Mouse (Mus musculus) lung, postnatal 0 days (tissue): ENCODE data around the gene Naa35. TPM values are rescaled to one million over a fixed set of nuclear protein-coding genes. Genes with fewer than 3 reads are reported as not detected.
A peak's percentile ranks its signal among the peaks of the same experiment; 100 is the strongest.

Experiments used
- ATAC-seq: fragments of 200-750 bp; cut with Nextera tagmentation; 2 replicates; pipeline ENCODE4 v1.8.0; 2017; ENCODE audit warnings: moderate library complexity
- DNase-seq: peaks from one replicate; pipeline ENCODE4 v3.0.0-alpha.2; 2016; ENCODE audit warnings: low spot score
- H3K27ac ChIP-seq: fragments of 300-500 bp; sonication (generic); 2 replicates; pipeline ENCODE4 v1.5.1; 2014; ENCODE audit warnings: antibody characterized with exemption, mild to moderate bottlenecking, low read length, mixed read lengths
- H3K27me3 ChIP-seq: fragments of 300-500 bp; sonication (generic); replicated peaks from 2 replicates; pipeline ENCODE4 v1.6.1; 2014; ENCODE audit warnings: low read length, mixed read lengths; ENCODE audit not compliant: insufficient read depth
- H3K36me3 ChIP-seq: fragments of 300-500 bp; sonication (generic); 2 replicates; pipeline ENCODE4 v1.6.1; 2014; ENCODE audit warnings: low read length, mixed read lengths; ENCODE audit not compliant: insufficient read depth
- H3K4me1 ChIP-seq: fragments of 300-500 bp; sonication (generic); 2 replicates; pipeline ENCODE4 v1.6.1; 2014; ENCODE audit warnings: antibody characterized with exemption, low read depth, low read length, mixed read lengths; ENCODE audit not compliant: insufficient read depth
- H3K4me2 ChIP-seq: fragments of 300-500 bp; sonication (generic); replicated peaks from 2 replicates; pipeline ENCODE4 v1.6.1; 2014; ENCODE audit warnings: low read depth, mild to moderate bottlenecking, low read length, moderate library complexity, mixed read lengths
- H3K4me3 ChIP-seq: fragments of 300-500 bp; sonication (generic); 2 replicates; pipeline ENCODE4 v1.5.1; 2014; ENCODE audit warnings: low read depth, low read length
- H3K9ac ChIP-seq: fragments of 300-500 bp; sonication (generic); replicated peaks from 2 replicates; pipeline ENCODE4 v1.6.1; 2014; ENCODE audit warnings: low read depth, mild to moderate bottlenecking
- H3K9me3 ChIP-seq: fragments of 300-500 bp; sonication (generic); 2 replicates; pipeline ENCODE4 v1.6.1; 2016; ENCODE audit warnings: low read length, mixed read lengths
- CTCF ChIP-seq: IDR thresholded peaks from 2 replicates; pipeline ENCODE4 v1.5.1; 2016; ENCODE audit warnings: antibody characterized with exemption, mild to moderate bottlenecking
- EP300 ChIP-seq: IDR thresholded peaks from 2 replicates; pipeline ENCODE4 v1.6.1; 2016; ENCODE audit warnings: antibody characterized with exemption, mild to moderate bottlenecking, control low read depth
- WGBS: fragments of 180-500 bp; shearing (Covaris S2); extraction: QIAGEN DNeasy Blood & Tissue Kit; methylation state at CpG from one replicate; pipeline ENCODE4 v1.1.7; 2014; 5-methylcytosine and 5-hydroxymethylcytosine counted together
- polyA plus RNA-seq: library from polyadenylated mRNA; unstranded; fragments of >200 nt; fragmentation: Nextera tagmentation; extraction: Ambion mirVana; gene quantifications from 2 replicates; pipeline ENCODE4 v1.2.1, GENCODE M21; 2015

Naa35 gene
- polyA plus RNA-seq: 43.3 and 53.5 TPM in 2 replicates

DNA sequence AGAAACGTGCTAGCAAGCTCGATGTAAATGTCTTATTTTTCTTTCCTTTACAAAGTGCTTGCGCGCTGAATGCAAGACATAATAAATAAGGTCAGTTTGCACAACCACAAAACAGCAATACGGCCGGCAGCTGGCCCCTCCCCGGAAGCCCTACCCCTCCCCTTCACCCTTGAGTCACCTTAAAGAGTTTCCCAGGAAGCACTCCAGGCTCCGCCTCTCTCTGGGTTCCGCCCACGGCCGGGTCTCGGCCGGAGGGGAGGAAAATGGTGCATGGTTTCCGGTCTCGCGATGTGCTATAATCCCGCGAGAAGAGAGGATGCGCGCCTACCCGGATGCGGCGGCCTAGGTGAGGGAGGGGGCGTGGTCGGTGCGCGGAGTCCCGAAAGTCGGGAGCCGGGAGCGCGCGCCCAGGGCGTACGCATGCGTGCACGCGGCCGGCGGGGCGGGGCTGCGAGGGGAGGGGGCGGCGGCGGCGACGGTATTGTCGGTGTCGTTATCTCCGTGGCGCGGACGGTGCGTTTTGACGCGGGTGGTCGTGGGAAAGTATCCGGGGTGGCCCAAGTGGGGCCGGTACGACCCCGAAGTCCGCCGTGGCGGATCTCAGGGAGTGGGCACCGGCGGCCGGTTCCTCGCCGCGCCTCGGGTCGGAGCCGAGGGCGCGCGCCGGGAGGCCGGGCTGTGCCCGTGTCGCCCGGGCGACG lies at the start of gene Naa35, which contains the start of gene Agtpbp1:
Gene Naa35, plus strand, starts transcription at position 313 of the 701 bp plus-strand sequence.
Gene Agtpbp1, minus strand, starts transcription at position 281 of the 701 bp plus-strand sequence.
- WGBS: under 1% methylated on average over 59 of the region's 83 CpGs
- peak within 1 kb of the TSS; percentile 88 for H3K4me2 ChIP-seq
- DNase-seq (peak; percentile 99), ATAC-seq (peak; percentile 98)
- peak within 1 kb of the TSS; percentile 90 for H3K4me3 ChIP-seq
- H3K4me1 ChIP-seq: no peaks in the 10 kb centered on the region; the same call in 1 of the 2 replicates
- peak within 1 kb of the TSS; percentile 84 for H3K27ac ChIP-seq
- H3K9ac ChIP-seq: peak within 1 kb of the TSS; percentile 58
- peaks cover 3% of the 10 kb centered on the region; the same call in 1 of the 2 replicates for H3K36me3 ChIP-seq
- peak; percentile 95 for TF ChIP-seq EP300
- no peak for TF ChIP-seq CTCF
- no peaks in the 10 kb centered on the region for H3K27me3 ChIP-seq
- no peaks in the 10 kb centered on the region for H3K9me3 ChIP-seq

DNA sequence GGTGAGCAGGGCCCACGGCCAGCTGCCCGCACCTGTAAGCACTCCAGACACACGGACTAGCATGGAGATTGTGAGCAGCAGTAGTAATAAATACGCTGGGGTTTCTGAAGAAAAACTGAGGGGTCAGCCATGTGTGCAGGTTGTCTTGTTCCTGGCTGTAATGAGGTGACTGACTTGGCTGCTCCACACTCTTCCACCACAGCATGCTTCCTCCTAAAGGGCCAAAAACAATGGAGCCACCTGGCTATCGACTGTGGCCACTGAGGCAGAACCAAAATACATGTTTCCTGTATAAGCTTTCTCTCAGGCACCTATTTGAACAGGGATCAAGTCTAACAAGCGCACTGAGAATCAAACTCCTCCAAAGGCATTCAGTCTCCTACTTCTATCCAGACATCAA lies 49.3 kb upstream of the Naa35 start:
- H3K27me3 ChIP-seq: no peaks in the 10 kb centered on the region
- no peaks in the 10 kb centered on the region for H3K36me3 ChIP-seq
- ATAC-seq (no peak), DNase-seq (no peak)
- TF ChIP-seq EP300: no peak
- no peak for TF ChIP-seq CTCF
- no peak overlapping the region for H3K4me2 ChIP-seq
- H3K9me3 ChIP-seq: no peaks in the 10 kb centered on the region
- no peak overlapping the region for H3K9ac ChIP-seq
- no peak overlapping the region for H3K27ac ChIP-seq
- no peaks in the 10 kb centered on the region for H3K4me1 ChIP-seq
- no peak overlapping the region for H3K4me3 ChIP-seq
- 89% methylated on average over 6 of the region's 6 CpGs for WGBS

DNA sequence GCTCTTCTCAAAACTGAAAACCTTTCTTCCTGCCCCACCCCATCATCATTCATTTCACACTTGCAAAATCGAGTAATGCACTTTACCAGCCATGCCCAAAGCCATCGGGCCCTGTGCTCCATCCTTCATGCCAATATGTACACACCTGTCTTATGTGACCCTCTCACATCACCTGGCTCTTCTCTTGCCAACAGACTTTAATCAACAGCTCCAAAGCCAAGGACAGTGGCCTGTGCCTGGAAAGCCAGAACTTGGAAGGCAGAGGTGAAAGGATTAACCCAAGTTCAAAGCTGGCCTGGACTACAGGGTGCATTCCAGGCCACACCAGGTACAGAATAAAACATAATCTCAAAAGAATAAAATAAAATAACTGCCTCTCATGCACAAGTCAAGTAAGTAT lies 48.4 kb upstream of the Naa35 start:
- no peak for TF ChIP-seq CTCF
- no peak for TF ChIP-seq EP300
- no peak for DNase-seq
- no peak overlapping the region for H3K4me3 ChIP-seq

DNA sequence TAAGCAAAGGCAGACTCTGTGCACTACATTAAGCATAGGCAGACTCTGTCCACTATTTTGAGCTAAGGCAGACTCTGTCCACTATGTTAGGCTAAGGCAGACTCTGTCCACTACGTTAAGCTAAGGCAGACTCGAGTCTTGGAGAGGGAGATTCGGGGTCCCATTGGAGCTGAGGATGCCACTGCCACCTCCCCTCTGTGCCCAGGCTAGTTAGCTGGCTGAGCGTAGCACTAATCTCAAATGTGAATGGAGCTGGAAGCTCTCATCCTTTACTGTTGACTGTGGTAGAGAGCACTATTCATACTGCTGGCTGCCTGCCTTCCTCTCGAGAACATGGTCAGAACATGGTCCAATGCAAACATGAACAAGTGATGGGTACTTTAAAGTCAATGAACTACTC lies 46.4 kb upstream of the Naa35 start:
- H3K27me3 ChIP-seq: no peaks in the 10 kb centered on the region
- DNase-seq (peak; percentile 39), ATAC-seq (peak; percentile 38; the same call in 1 of the 2 replicates)
- no peaks in the 10 kb centered on the region for H3K36me3 ChIP-seq
- 77% methylated on average over 5 of the region's 5 CpGs for WGBS
- H3K9me3 ChIP-seq: no peaks in the 10 kb centered on the region
- no peak overlapping the region for H3K4me3 ChIP-seq
- H3K4me1 ChIP-seq: no peaks in the 10 kb centered on the region
- H3K27ac ChIP-seq: no peak overlapping the region
- H3K9ac ChIP-seq: no peak overlapping the region
- no peak overlapping the region for H3K4me2 ChIP-seq
- TF ChIP-seq CTCF: no peak

More for the DNA sequence above, 48.4 kb upstream of the Naa35 start:
- H3K4me1 ChIP-seq: no peaks in the 10 kb centered on the region
- no peak for ATAC-seq
- H3K36me3 ChIP-seq: no peaks in the 10 kb centered on the region
- no peak overlapping the region for H3K27ac ChIP-seq
- H3K9me3 ChIP-seq: no peaks in the 10 kb centered on the region
- no peak overlapping the region for H3K9ac ChIP-seq
- no peak overlapping the region for H3K4me2 ChIP-seq
- WGBS: 62% methylated on average over 2 of the region's 2 CpGs
- H3K27me3 ChIP-seq: no peaks in the 10 kb centered on the region

DNA sequence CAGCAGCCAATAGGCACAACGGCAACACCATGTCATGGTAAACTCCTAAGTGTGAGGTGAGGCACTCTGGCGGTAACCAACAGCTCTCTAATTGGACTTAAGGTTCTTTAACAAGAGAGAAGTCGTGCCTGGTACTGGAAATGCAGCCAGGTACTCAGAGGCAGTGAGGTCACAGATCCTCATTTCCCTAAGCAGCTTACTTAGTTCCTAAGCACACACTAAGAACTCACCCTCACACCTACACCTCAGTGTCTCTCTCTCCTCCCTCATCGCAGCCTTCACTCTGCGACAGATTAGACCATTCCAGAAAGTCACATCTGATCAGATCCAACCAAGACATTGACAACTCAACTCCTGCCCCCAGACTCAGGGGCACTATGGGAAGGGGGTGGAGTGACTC lies 45.0 kb upstream of the Naa35 start:
- Histone ChIP-seq H3K4me3 (no peak overlapping the region), H3K4me1 (no peaks in the 10 kb centered on the region), H3K36me3 (no peaks in the 10 kb centered on the region), H3K4me2 (no peak overlapping the region), H3K27me3 (no peaks in the 10 kb centered on the region), H3K27ac (no peak overlapping the region), H3K9ac (no peak overlapping the region), H3K9me3 (no peaks in the 10 kb centered on the region)
- no peak for DNase-seq
- ATAC-seq: no peak
- WGBS: 77% methylated on average over 5 of the region's 5 CpGs
- no peak for TF ChIP-seq EP300
- no peak for TF ChIP-seq CTCF

DNA sequence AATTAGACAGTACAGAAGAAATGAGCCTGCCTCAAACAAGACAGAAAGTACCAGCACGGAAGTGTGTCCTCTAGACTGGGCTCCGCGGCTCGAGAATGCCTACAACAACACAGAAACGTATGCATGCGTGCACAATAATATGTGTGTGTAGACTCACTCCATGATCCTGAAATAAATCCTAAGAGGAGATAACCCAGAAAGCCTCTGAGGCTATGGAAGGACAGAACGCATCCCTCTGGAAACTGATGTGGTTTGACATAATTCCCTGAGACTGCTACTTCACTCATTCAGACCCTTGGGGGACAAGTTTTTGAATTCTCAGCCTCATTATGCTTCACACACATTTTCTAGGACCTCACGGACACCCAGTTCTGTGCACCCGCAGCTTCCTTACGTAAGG lies 42.6 kb upstream of the Naa35 start:
- TF ChIP-seq CTCF: no peak
- TF ChIP-seq EP300: no peak
- WGBS: 90% methylated on average over 10 of the region's 10 CpGs
- no peak for ATAC-seq

More for the DNA sequence above, 42.6 kb upstream of the Naa35 start:
- peaks cover 7% of the 10 kb centered on the region; the same call in 1 of the 2 replicates for H3K4me1 ChIP-seq
- no peak overlapping the region for H3K4me3 ChIP-seq
- no peak overlapping the region for H3K4me2 ChIP-seq
- no peak for DNase-seq
- no peak overlapping the region for H3K9ac ChIP-seq
- H3K27ac ChIP-seq: no peak overlapping the region
- no peaks in the 10 kb centered on the region for H3K9me3 ChIP-seq
- H3K27me3 ChIP-seq: no peaks in the 10 kb centered on the region
- H3K36me3 ChIP-seq: no peaks in the 10 kb centered on the region
